Mouse (Mus musculus) lung, embryonic 16.5 days (tissue): ENCODE measurements at regions not wholly inside any gene's neighbourhood (a gene's known extent, or its start where the extent isn't known, plus 50 kb on each side); places are given as distances from the start of the nearest gene placed in this dataset.
A peak's percentile ranks its signal among the peaks of the same experiment; 100 is the strongest.

Experiments
- ATAC-seq: fragments of 200-750 bp; cut with Nextera tagmentation; 2 replicates; pipeline ENCODE4 v1.8.0; 2017; ENCODE audit warnings: low read depth, mild to moderate bottlenecking, moderate library complexity
- H3K27ac ChIP-seq: fragments of 300-500 bp; sonication (generic); 2 replicates; pipeline ENCODE4 v1.5.1; 2014; ENCODE audit warnings: mild to moderate bottlenecking, control low read depth, low read length
- H3K27me3 ChIP-seq: fragments of 300-500 bp; sonication (generic); 2 replicates; pipeline ENCODE4 v1.6.1; 2014; ENCODE audit warnings: low read depth, low read length, mixed read lengths; ENCODE audit not compliant: control insufficient read depth, insufficient read depth
- H3K36me3 ChIP-seq: fragments of 300-500 bp; sonication (generic); 2 replicates; pipeline ENCODE4 v1.6.1; 2014; ENCODE audit warnings: low read length; ENCODE audit not compliant: control insufficient read depth, insufficient read depth
- H3K4me1 ChIP-seq: fragments of 300-500 bp; sonication (generic); replicated peaks from 2 replicates; pipeline ENCODE4 v1.6.1; 2014; ENCODE audit warnings: low read length, mixed read lengths; ENCODE audit not compliant: control insufficient read depth, insufficient read depth
- H3K4me2 ChIP-seq: fragments of 300-500 bp; sonication (generic); 2 replicates; pipeline ENCODE4 v1.6.1; 2014; ENCODE audit warnings: low read depth, low read length, control low read depth
- H3K4me3 ChIP-seq: fragments of 300-500 bp; sonication (generic); 2 replicates; pipeline ENCODE4 v1.5.1; 2014; ENCODE audit warnings: mild to moderate bottlenecking, low read length, control low read depth
- H3K9ac ChIP-seq: fragments of 300-500 bp; sonication (generic); 2 replicates; pipeline ENCODE4 v1.6.1; 2014; ENCODE audit warnings: low read length, control low read depth
- H3K9me3 ChIP-seq: fragments of 300-500 bp; sonication (generic); 2 replicates; pipeline ENCODE4 v1.6.1; 2016; ENCODE audit warnings: low read length; ENCODE audit not compliant: control insufficient read depth
- WGBS: fragments of 180-500 bp; shearing (Covaris S2); extraction: QIAGEN DNeasy Blood & Tissue Kit; methylation state at CpG from one replicate; pipeline ENCODE4 v1.1.7; 2014; 5-methylcytosine and 5-hydroxymethylcytosine counted together

- H3K9ac ChIP-seq, result no peak overlapping the region
- H3K4me1 ChIP-seq, result 0 out of 2 replicates have a peak, but pooled peaks cover 2% of the 10 kb centered on the region
- no peaks in the 10 kb centered on the region for H3K36me3 ChIP-seq
- peak overlapping the region; percentile 53 for H3K4me3 ChIP-seq
- H3K27me3 ChIP-seq, result no peaks in the 10 kb centered on the region
- no peak overlapping the region for H3K27ac ChIP-seq
- WGBS, result 61% methylated on average over 8 of the region's 8 CpGs
- H3K9me3 ChIP-seq, result no peaks in the 10 kb centered on the region
- H3K4me2 ChIP-seq, result peak overlapping the region; percentile 52
- no peak for ATAC-seq
Measured at GRCm38 (mm10) chr3:149444377-149444776, 454.0 kb upstream of the Adgrl2 start.

- Histone ChIP-seq H3K4me3 (no peak overlapping the region), H3K27me3 (no peaks in the 10 kb centered on the region), H3K9ac (no peak overlapping the region), H3K36me3 (no peaks in the 10 kb centered on the region), H3K4me1 (peaks cover 6% of the 10 kb centered on the region; the same call in 1 of the 2 replicates), H3K9me3 (no peaks in the 10 kb centered on the region), H3K27ac (no peak overlapping the region), H3K4me2 (no peak overlapping the region)
- ATAC-seq, result no peak
Measured at GRCm38 (mm10) chr3:149441227-149441626, 450.9 kb upstream of the Adgrl2 start.

GRCm38 (mm10) chr3:149437763-149438162, 447.4 kb upstream of the Adgrl2 start:
- 76% methylated on average over 8 of the region's 8 CpGs for WGBS
- H3K9ac ChIP-seq, result no peak overlapping the region
- H3K36me3 ChIP-seq, result no peaks in the 10 kb centered on the region
- no peak overlapping the region for H3K27ac ChIP-seq
- no peak overlapping the region for H3K4me2 ChIP-seq
- no peaks in the 10 kb centered on the region for H3K27me3 ChIP-seq
- no peak overlapping the region for H3K4me3 ChIP-seq
- ATAC-seq, result no peak
- H3K9me3 ChIP-seq, result no peaks in the 10 kb centered on the region
- H3K4me1 ChIP-seq, result peaks cover 6% of the 10 kb centered on the region; the same call in 1 of the 2 replicates

- ATAC-seq, result no peak
- Histone ChIP-seq H3K4me1 (peaks cover 6% of the 10 kb centered on the region; the same call in 1 of the 2 replicates), H3K4me3 (no peak overlapping the region), H3K27ac (no peak overlapping the region), H3K27me3 (no peaks in the 10 kb centered on the region), H3K9me3 (no peaks in the 10 kb centered on the region), H3K4me2 (no peak overlapping the region), H3K9ac (no peak overlapping the region), H3K36me3 (no peaks in the 10 kb centered on the region)
- WGBS, result 46% methylated on average over 6 of the region's 6 CpGs
Measured at GRCm38 (mm10) chr3:149436944-149437343, 446.6 kb upstream of the Adgrl2 start.

GRCm38 (mm10) chr3:149436420-149436819, 446.1 kb upstream of the Adgrl2 start:
- WGBS, result 75% methylated on average over 8 of the region's 8 CpGs
- peaks cover 6% of the 10 kb centered on the region; the same call in 1 of the 2 replicates for H3K4me1 ChIP-seq
- H3K9me3 ChIP-seq, result no peaks in the 10 kb centered on the region
- no peak overlapping the region for H3K9ac ChIP-seq
- H3K4me3 ChIP-seq, result no peak overlapping the region
- no peaks in the 10 kb centered on the region for H3K36me3 ChIP-seq
- no peak for ATAC-seq
- H3K4me2 ChIP-seq, result no peak overlapping the region
- no peaks in the 10 kb centered on the region for H3K27me3 ChIP-seq
- no peak overlapping the region for H3K27ac ChIP-seq

GRCm38 (mm10) chr3:149431795-149432194, 441.4 kb upstream of the Adgrl2 start:
- WGBS, result 91% methylated on average over 10 of the region's 10 CpGs
- no peak overlapping the region for H3K4me3 ChIP-seq
- no peak overlapping the region for H3K9ac ChIP-seq
- H3K36me3 ChIP-seq, result no peaks in the 10 kb centered on the region
- no peaks in the 10 kb centered on the region for H3K27me3 ChIP-seq
- no peak overlapping the region for H3K27ac ChIP-seq
- ATAC-seq, result no peak
- H3K4me2 ChIP-seq, result no peak overlapping the region
- no peaks in the 10 kb centered on the region for H3K9me3 ChIP-seq
- peaks cover 6% of the 10 kb centered on the region; the same call in 1 of the 2 replicates for H3K4me1 ChIP-seq

GRCm38 (mm10) chr3:149426023-149426759, 435.8 kb upstream of the Adgrl2 start:
- WGBS, result 70% methylated on average over 18 of the region's 18 CpGs
- no peaks in the 10 kb centered on the region for H3K9me3 ChIP-seq
- no peaks in the 10 kb centered on the region for H3K36me3 ChIP-seq
- H3K9ac ChIP-seq, result no peak overlapping the region
- no peaks in the 10 kb centered on the region for H3K27me3 ChIP-seq
- H3K4me3 ChIP-seq, result no peak overlapping the region
- ATAC-seq, result no peak
- no peaks in the 10 kb centered on the region for H3K4me1 ChIP-seq
- H3K4me2 ChIP-seq, result no peak overlapping the region
- H3K27ac ChIP-seq, result no peak overlapping the region

- Histone ChIP-seq H3K4me3 (no peak overlapping the region), H3K9ac (no peak overlapping the region), H3K4me1 (no peaks in the 10 kb centered on the region), H3K4me2 (no peak overlapping the region), H3K9me3 (no peaks in the 10 kb centered on the region), H3K36me3 (no peaks in the 10 kb centered on the region), H3K27me3 (no peaks in the 10 kb centered on the region), H3K27ac (no peak overlapping the region)
- WGBS, result 78% methylated on average over 1 of the region's 1 CpGs
- ATAC-seq, result no peak
Measured at GRCm38 (mm10) chr3:149424306-149424705, 434.0 kb upstream of the Adgrl2 start.

- Histone ChIP-seq H3K36me3 (no peaks in the 10 kb centered on the region), H3K9ac (no peak overlapping the region), H3K4me1 (no peaks in the 10 kb centered on the region), H3K27ac (no peak overlapping the region), H3K27me3 (no peaks in the 10 kb centered on the region), H3K9me3 (no peaks in the 10 kb centered on the region), H3K4me2 (no peak overlapping the region), H3K4me3 (no peak overlapping the region)
- no peak for ATAC-seq
- WGBS, result 63% methylated on average over 9 of the region's 9 CpGs
Measured at GRCm38 (mm10) chr3:149423491-149423890, 433.1 kb upstream of the Adgrl2 start.
